Mouse (Mus musculus) CH12.LX (cell line): Measurements from ENCODE around the gene Ric1.

Source experiments
- BHLHE40 ChIP-seq: IDR thresholded peaks from 2 replicates; pipeline ENCODE4 v1.6.1; 2011; ENCODE audit warnings: mild to moderate bottlenecking, low read depth, low read length, improper control_type of control experiment
- CTCF ChIP-seq, 2 experiments: IDR thresholded peaks in 1 of 2; conservative IDR thresholded peaks in 1 of 2; 2 replicates each; pipeline ENCODE4 v1.5.1; 2011 to 2012; ENCODE audit warnings: low read depth in 2 of 2, low read length in 2 of 2, improper control_type of control experiment in 1 of 2, inconsistent platforms in 1 of 2, mild to moderate bottlenecking in 1 of 2, moderate library complexity in 1 of 2
- EP300 ChIP-seq: IDR thresholded peaks from 2 replicates; pipeline ENCODE4 v1.6.1; 2011; ENCODE audit warnings: low read length, improper control_type of control experiment
- IRF4 ChIP-seq: IDR thresholded peaks from 2 replicates; pipeline ENCODE4 v1.6.1; 2014; ENCODE audit warnings: low read depth, mild to moderate bottlenecking, inconsistent platforms, low read length, improper control_type of control experiment
- KAT2A ChIP-seq: IDR thresholded peaks from 2 replicates; pipeline ENCODE4 v1.6.1; 2012; ENCODE audit warnings: low read length, improper control_type of control experiment, inconsistent platforms; ENCODE audit not compliant: insufficient replicate concordance
- POLR2A ChIP-seq: IDR thresholded peaks from 2 replicates; pipeline ENCODE4 v1.6.1; 2011; ENCODE audit warnings: low read depth, mild to moderate bottlenecking, improper control_type of control experiment, low read length
- RAD21 ChIP-seq: IDR thresholded peaks from 2 replicates; pipeline ENCODE4 v1.6.1; 2011; ENCODE audit warnings: low read depth, mild to moderate bottlenecking, low read length, improper control_type of control experiment, moderate library complexity
- RCOR1 ChIP-seq: conservative IDR thresholded peaks from 2 replicates; pipeline ENCODE4 v1.6.1; 2012; ENCODE audit warnings: low read depth, mild to moderate bottlenecking, inconsistent platforms, low read length, improper control_type of control experiment
- SIN3A ChIP-seq: IDR thresholded peaks from 2 replicates; pipeline ENCODE4 v1.6.1; 2012; ENCODE audit warnings: low read length, improper control_type of control experiment, inconsistent platforms
- TCF12 ChIP-seq: IDR thresholded peaks from 2 replicates; pipeline ENCODE4 v1.6.1; 2014; ENCODE audit warnings: low read depth, mild to moderate bottlenecking, inconsistent platforms, low read length, improper control_type of control experiment
- UBTF ChIP-seq: IDR thresholded peaks from 2 replicates; pipeline ENCODE4 v1.6.1; 2012; ENCODE audit warnings: low read depth, mild to moderate bottlenecking, inconsistent platforms, low read length, improper control_type of control experiment, moderate library complexity
- ZC3H11A ChIP-seq: IDR thresholded peaks from 2 replicates; pipeline ENCODE4 v1.6.1; 2012; ENCODE audit warnings: low read depth, mild to moderate bottlenecking, inconsistent platforms, low read length, improper control_type of control experiment
- ZKSCAN1 ChIP-seq: IDR thresholded peaks from 2 replicates; pipeline ENCODE4 v1.6.1; 2012; ENCODE audit warnings: low read depth, inconsistent platforms, low read length, improper control_type of control experiment, borderline replicate concordance

- TF ChIP-seq TCF12 (no peak), CTCF (conservative IDR thresholded peaks at IDR 0.05 in 1 of 2, IDR thresholded peaks at IDR 0.05 in 1 of 2; ENCODE audit: low read depth in 2 of 2, low read length in 2 of 2) (no peak), RAD21 (no peak), UBTF (no peak), EP300 (peak; percentile 90), POLR2A (no peak), BHLHE40 (peak; percentile 52), ZKSCAN1 (peak; percentile 87; the same call in 1 of the 2 replicates), SIN3A (no peak), ZC3H11A (no peak), KAT2A (no peak), RCOR1 (no peak), IRF4 (peak; percentile 93)
Measured at GRCm38 (mm10) chr19:29526837-29527236, 4.8 kb downstream of the Ric1 start.
